Comparison of ENCODE assay signal across 8 mouse cellular contexts in the genomic region with DNA sequence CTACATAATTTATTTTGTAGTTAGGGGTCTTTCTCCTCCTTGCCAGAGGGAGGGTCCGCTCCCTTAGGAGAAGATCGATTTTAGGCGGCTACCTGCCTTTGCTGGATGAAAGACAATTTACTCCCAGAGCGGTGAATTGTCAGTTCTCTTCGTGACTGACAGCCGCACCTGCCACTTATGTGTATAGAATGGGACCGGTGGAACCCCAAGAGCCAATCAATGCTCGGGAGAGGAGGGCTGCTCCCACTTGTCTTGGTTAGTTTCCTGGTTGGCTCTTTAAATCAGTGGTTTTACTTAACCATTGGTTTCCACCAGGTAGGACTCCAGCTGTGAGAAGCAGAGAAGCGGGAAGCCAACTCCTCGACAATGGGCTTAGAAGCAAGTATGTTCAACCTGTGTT. TPM values are rescaled to one million over a fixed set of nuclear protein-coding genes. Genes with fewer than 3 reads are reported as not detected.
A peak's percentile ranks its signal among the peaks of the same experiment; 100 is the strongest.
DNase-seq lines count a peak whose midpoint lies in the region; ATAC-seq and TF ChIP-seq lines count a peak whose summit lies in the region.

No protein-coding gene starts in this region.

- no peak for TF ChIP-seq POLR2A in kidney, adult 2 months (IDR thresholded peaks at IDR 0.05; ENCODE audit: low read depth, low read length)

- no peak overlapping the region for H3K27ac ChIP-seq in kidney, adult 2 months (ENCODE audit: insufficient read depth, low read depth, low read length)
- H3K27ac ChIP-seq in midbrain, embryonic 12.5 days (replicated peaks), result 0 out of 2 replicates have a peak overlapping the region, but pooled peaks have one; percentile 86
- H3K27ac ChIP-seq in stomach, postnatal 0 days (replicated peaks), result no peak overlapping the region

- H3K4me1 ChIP-seq in kidney, adult 2 months (ENCODE audit: control insufficient read depth, insufficient read depth, low read length), result no peaks in the 10 kb centered on the region
- H3K4me1 ChIP-seq in midbrain, embryonic 12.5 days, result peaks cover 8% of the 10 kb centered on the region
- H3K4me1 ChIP-seq in stomach, postnatal 0 days (replicated peaks; ENCODE audit: control insufficient read depth, insufficient read depth), result no peaks in the 10 kb centered on the region

- intact Hi-C loops in left cerebral cortex, postnatal 4 days (cut with DNase I), result loop anchor here (10.0 kb wide), 1 partner anchor 111 kb away; no protein-coding TSS in a partner anchor

- H3K9ac ChIP-seq in midbrain, embryonic 12.5 days (replicated peaks), result peak overlapping the region; percentile 86
- H3K9ac ChIP-seq in stomach, postnatal 0 days (ENCODE audit: low read length), result no peak overlapping the region

- WGBS in kidney, adult 2 months, result 13% methylated on average over 10 of the region's 10 CpGs
- WGBS in midbrain, embryonic 12.5 days, result 3% methylated on average over 10 of the region's 10 CpGs
- WGBS in stomach, postnatal 0 days, result 7% methylated on average over 10 of the region's 10 CpGs

- no peaks in the 10 kb centered on the region for H3K36me3 ChIP-seq in kidney, adult 2 months (ENCODE audit: control insufficient read depth, insufficient read depth, low read length)
- H3K36me3 ChIP-seq in midbrain, embryonic 12.5 days, result no peaks in the 10 kb centered on the region
- H3K36me3 ChIP-seq in stomach, postnatal 0 days (ENCODE audit: control insufficient read depth, insufficient read depth, low read length), result no peaks in the 10 kb centered on the region

- peak overlapping the region; percentile 77 for H3K4me2 ChIP-seq in midbrain, embryonic 12.5 days (replicated peaks)
- peak overlapping the region; percentile 99 for H3K4me2 ChIP-seq in stomach, postnatal 0 days (replicated peaks; ENCODE audit: low read depth)

- H3K4me3 ChIP-seq in kidney, adult 2 months (ENCODE audit: insufficient read depth, low read depth, low read length), result peak overlapping the region; percentile 27; the same call in 1 of the 2 replicates
- H3K4me3 ChIP-seq in midbrain, embryonic 12.5 days, result peak overlapping the region; percentile 75
- no peak overlapping the region for H3K4me3 ChIP-seq in stomach, postnatal 0 days (ENCODE audit: low read depth, low read length)

- H3K27me3 ChIP-seq in kidney, adult 2 months (replicated peaks; ENCODE audit: control insufficient read depth, insufficient read depth, low read length), result no peaks in the 10 kb centered on the region
- peaks cover 5% of the 10 kb centered on the region for H3K27me3 ChIP-seq in midbrain, embryonic 12.5 days
- peaks cover 3% of the 10 kb centered on the region; the same call in 1 of the 2 replicates for H3K27me3 ChIP-seq in stomach, postnatal 0 days (ENCODE audit: control insufficient read depth, insufficient read depth, low read length)

- H3K9me3 ChIP-seq in midbrain, embryonic 12.5 days, result no peaks in the 10 kb centered on the region
- no peaks in the 10 kb centered on the region for H3K9me3 ChIP-seq in stomach, postnatal 0 days (ENCODE audit: control insufficient read depth, low read length)

- peak; percentile 61 for ATAC-seq in midbrain, embryonic 12.5 days (ENCODE audit: low FRiP score, low read depth)
- ATAC-seq in stomach, postnatal 0 days (ENCODE audit: low FRiP score, low TSS enrichment), result peak; percentile 89

- TF ChIP-seq EP300 in stomach, postnatal 0 days (optimal IDR thresholded peaks at IDR 0.05), result no peak

- DNase-seq in ES-CJ7 (ENCODE audit: low read depth, low spot score), result peak; percentile 91
- DNase-seq in cerebellum, adult 9-11 months, result peak; percentile 88
- peak; percentile 60 to 69 for DNase-seq in frontal cortex, postnatal 14 days (ENCODE audit: low spot score in 2 of 2)
- peak; percentile 81 for DNase-seq in kidney, adult 2 months
- peak; percentile 79 for DNase-seq in left cerebral cortex, postnatal 4 days
- DNase-seq in stomach, postnatal 0 days (ENCODE audit: low spot score), result peak; percentile 73
- no peak for DNase-seq in spleen, adult 12 weeks (ENCODE audit: low spot score)

- no peak for TF ChIP-seq CTCF in kidney, adult 2 months (conservative IDR thresholded peaks at IDR 0.05; ENCODE audit: insufficient read depth, insufficient read length, low read depth, low read length)
- no peak for TF ChIP-seq CTCF in stomach, postnatal 0 days (IDR thresholded peaks at IDR 0.05; ENCODE audit: low read depth)

RNA-seq across cellular contexts. Expression of a gene that starts 1.1 kb away (rescaled TPM):
- 6.2 and 6.9 TPM in 2 replicates for polyA plus RNA-seq in kidney, adult 2 months (2012; rRNA removed)
- 100 to 1,000 TPM; 211 to 222 TPM for total RNA-seq in left cerebral cortex, postnatal 4 days (2021)
- 36.0 and 39.8 TPM in 2 replicates for polyA plus RNA-seq in midbrain, embryonic 12.5 days (2016; fragmentation: Nextera tagmentation; extraction: Ambion mirVana)
- 2.3 and 3.0 TPM in 2 replicates for polyA plus RNA-seq in stomach, postnatal 0 days (2015; fragmentation: Nextera tagmentation; extraction: Ambion mirVana)
